Mouse (Mus musculus) limb, embryonic 14.5 days (tissue): ENCODE measurements around the gene C87436. TPM values are rescaled to one million over a fixed set of nuclear protein-coding genes. Genes with fewer than 3 reads are reported as not detected.

Experiments
- ATAC-seq: fragments of 200-750 bp; cut with Nextera tagmentation; 2 replicates; pipeline ENCODE4 v1.8.0; 2017; ENCODE audit warnings: low read depth, moderate number of reproducible peaks, moderate TSS enrichment; ENCODE audit not compliant: low FRiP score
- DNase-seq: peaks from one replicate; pipeline ENCODE4 v3.0.0-alpha.2; 2015; ENCODE audit warnings: low spot score
- H3K27ac ChIP-seq: fragments of 300-500 bp; sonication (generic); replicated peaks from 2 replicates; pipeline ENCODE4 v1.5.1; 2014; ENCODE audit warnings: low read depth, mild to moderate bottlenecking, low read length, moderate library complexity, mixed read lengths
- H3K27me3 ChIP-seq: fragments of 300-500 bp; sonication (generic); 2 replicates; pipeline ENCODE4 v1.6.1; 2014; ENCODE audit warnings: low read length, mixed read lengths; ENCODE audit not compliant: control insufficient read depth, insufficient read depth
- H3K36me3 ChIP-seq: fragments of 300-500 bp; sonication (generic); 2 replicates; pipeline ENCODE4 v1.6.1; 2014; ENCODE audit warnings: mild to moderate bottlenecking, low read length, moderate library complexity, mixed read lengths; ENCODE audit not compliant: control insufficient read depth, insufficient read depth
- H3K4me1 ChIP-seq: fragments of 300-500 bp; sonication (generic); 2 replicates; pipeline ENCODE4 v1.6.1; 2014; ENCODE audit warnings: antibody characterized with exemption, low read length, mixed read lengths; ENCODE audit not compliant: control insufficient read depth, insufficient read depth
- H3K4me2 ChIP-seq: fragments of 300-500 bp; sonication (generic); replicated peaks from 2 replicates; pipeline ENCODE4 v1.6.1; 2014; ENCODE audit warnings: low read depth, mild to moderate bottlenecking, low read length, moderate library complexity; ENCODE audit not compliant: severe bottlenecking
- H3K4me3 ChIP-seq: fragments of 300-500 bp; sonication (generic); replicated peaks from 2 replicates; pipeline ENCODE4 v1.5.1; 2014; ENCODE audit warnings: low read length
- H3K9ac ChIP-seq: fragments of 300-500 bp; sonication (generic); 2 replicates; pipeline ENCODE4 v1.6.1; 2014; ENCODE audit warnings: mild to moderate bottlenecking, low read depth, low read length, moderate library complexity; ENCODE audit not compliant: severe bottlenecking
- H3K9me3 ChIP-seq: fragments of 300-500 bp; sonication (generic); 2 replicates; pipeline ENCODE4 v1.6.1; 2016; ENCODE audit warnings: low read length; ENCODE audit not compliant: control insufficient read depth
- POLR2A ChIP-seq: fragments of 200-500 bp; IDR thresholded peaks from 2 replicates; pipeline ENCODE4 v1.8.0; 2012; ENCODE audit warnings: inconsistent platforms, mild to moderate bottlenecking, moderate library complexity, borderline replicate concordance; ENCODE audit not compliant: insufficient read depth, insufficient read length; ENCODE audit errors: extremely low read depth
- WGBS: fragments of 180-500 bp; shearing (Covaris S2); extraction: QIAGEN DNeasy Blood & Tissue Kit; methylation state at CpG from one replicate; pipeline ENCODE4 v1.1.7; 2014; 5-methylcytosine and 5-hydroxymethylcytosine counted together
- polyA plus RNA-seq, 2 experiments: library from polyadenylated mRNA; depleted of rRNA in 1 of 2; stranded (reverse) in 1 of 2; unstranded in 1 of 2; fragments of >200 nt; fragmentation: Nextera tagmentation in 1 of 2; extraction: Ambion mirVana in 1 of 2; gene quantifications; 2 replicates each; pipeline versions ENCODE4 v1.2.1 to v1.2.3; 2012 to 2014

C87436 gene
- polyA plus RNA-seq, 2 experiments: 19.1 to 20.6 TPM

DNA sequence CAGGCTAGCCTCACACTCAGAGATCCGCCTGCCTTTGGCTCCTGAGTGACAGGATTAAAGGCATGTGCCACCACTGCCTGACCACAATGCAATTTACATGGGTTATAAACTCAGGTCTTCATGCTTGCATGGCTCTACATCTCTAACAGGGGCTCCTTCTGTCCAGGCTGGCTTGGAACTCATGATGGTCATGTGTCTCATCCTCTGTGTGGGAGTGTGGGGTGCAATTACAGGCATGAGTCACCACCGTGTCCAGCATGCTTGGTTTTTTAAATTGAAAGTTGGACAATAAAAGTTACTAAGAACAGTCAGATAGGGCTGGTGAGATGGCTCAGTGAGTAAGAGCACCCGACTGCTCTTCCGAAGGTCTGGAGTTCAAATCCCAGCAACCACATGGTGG, 75.1 kb downstream of the C87436 start:
- H3K9ac ChIP-seq: no peak overlapping the region
- no peaks in the 10 kb centered on the region for H3K4me1 ChIP-seq
- DNase-seq: no peak
- H3K4me3 ChIP-seq: no peak overlapping the region
- no peak for ATAC-seq
- H3K9me3 ChIP-seq: no peaks in the 10 kb centered on the region
- TF ChIP-seq POLR2A: no peak
- WGBS: 90% methylated on average over 4 of the region's 4 CpGs
- H3K4me2 ChIP-seq: no peak overlapping the region
- no peak overlapping the region for H3K27ac ChIP-seq
- H3K36me3 ChIP-seq: no peaks in the 10 kb centered on the region
- H3K27me3 ChIP-seq: no peaks in the 10 kb centered on the region

DNA sequence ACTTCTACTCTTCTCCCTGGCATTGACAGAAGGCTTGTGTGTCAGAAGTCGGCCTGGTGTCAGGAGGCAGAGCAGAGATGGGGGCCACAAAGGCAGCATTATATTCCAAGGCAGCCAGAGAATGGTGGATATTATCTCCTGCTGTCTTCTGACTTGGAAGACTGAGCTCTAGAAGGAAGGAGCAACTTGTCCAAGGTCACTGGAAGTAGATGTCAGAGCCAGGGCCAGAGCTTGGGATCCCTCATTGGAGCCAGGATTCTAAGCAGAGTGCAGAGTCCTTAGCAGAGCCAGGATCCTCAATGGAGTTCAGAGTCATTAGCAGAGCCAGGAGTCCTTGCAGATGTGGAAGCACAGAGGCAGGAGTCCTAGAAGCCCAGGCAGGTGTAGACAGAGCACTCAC, 77.8 kb downstream of the C87436 start:
- Histone ChIP-seq H3K27me3 (no peaks in the 10 kb centered on the region), H3K9ac (no peak overlapping the region), H3K36me3 (no peaks in the 10 kb centered on the region), H3K4me3 (no peak overlapping the region), H3K4me1 (no peaks in the 10 kb centered on the region), H3K9me3 (no peaks in the 10 kb centered on the region), H3K4me2 (no peak overlapping the region), H3K27ac (no peak overlapping the region)
- no peak for TF ChIP-seq POLR2A
- ATAC-seq: no peak
- no peak for DNase-seq
- 74% methylated on average over 1 of the region's 1 CpGs for WGBS

DNA sequence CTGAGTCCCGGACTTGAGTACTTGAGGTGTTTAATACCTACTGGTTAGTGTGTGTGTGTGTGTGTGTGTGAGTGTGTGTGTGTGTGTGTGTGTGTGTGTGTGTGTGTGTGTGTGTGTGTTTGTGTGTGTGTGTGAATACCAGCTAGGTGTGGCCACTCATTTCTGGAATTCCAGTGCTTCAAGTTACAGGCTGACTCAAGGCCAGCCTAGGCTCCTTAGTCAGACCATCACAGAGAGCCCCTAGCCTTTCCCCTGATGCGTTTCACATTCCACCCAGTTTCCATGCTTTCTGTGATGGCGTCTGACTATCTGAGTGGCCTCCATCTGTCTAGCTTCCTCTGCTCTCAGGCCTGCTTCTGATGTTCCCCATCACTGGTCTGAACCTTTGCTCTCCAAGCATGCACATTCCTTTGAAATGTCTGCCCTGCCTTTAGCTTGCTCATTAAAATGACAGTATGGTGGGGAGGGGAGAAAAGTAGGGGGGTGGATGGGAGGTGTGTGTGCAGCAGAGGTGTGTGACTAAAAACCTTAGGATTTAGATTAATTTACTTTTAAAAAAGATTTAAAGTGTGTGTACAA, 81.7 kb downstream of the C87436 start:
- no peak for DNase-seq
- TF ChIP-seq POLR2A: no peak
- peaks cover 6% of the 10 kb centered on the region; the same call in 1 of the 2 replicates for H3K4me1 ChIP-seq
- peaks cover 13% of the 10 kb centered on the region for H3K36me3 ChIP-seq
- H3K27me3 ChIP-seq: no peaks in the 10 kb centered on the region
- no peak overlapping the region for H3K4me2 ChIP-seq
- no peak for ATAC-seq
- 77% methylated on average over 3 of the region's 3 CpGs for WGBS
- no peaks in the 10 kb centered on the region for H3K9me3 ChIP-seq
- H3K4me3 ChIP-seq: no peak overlapping the region
- no peak overlapping the region for H3K9ac ChIP-seq
- H3K27ac ChIP-seq: no peak overlapping the region

DNA sequence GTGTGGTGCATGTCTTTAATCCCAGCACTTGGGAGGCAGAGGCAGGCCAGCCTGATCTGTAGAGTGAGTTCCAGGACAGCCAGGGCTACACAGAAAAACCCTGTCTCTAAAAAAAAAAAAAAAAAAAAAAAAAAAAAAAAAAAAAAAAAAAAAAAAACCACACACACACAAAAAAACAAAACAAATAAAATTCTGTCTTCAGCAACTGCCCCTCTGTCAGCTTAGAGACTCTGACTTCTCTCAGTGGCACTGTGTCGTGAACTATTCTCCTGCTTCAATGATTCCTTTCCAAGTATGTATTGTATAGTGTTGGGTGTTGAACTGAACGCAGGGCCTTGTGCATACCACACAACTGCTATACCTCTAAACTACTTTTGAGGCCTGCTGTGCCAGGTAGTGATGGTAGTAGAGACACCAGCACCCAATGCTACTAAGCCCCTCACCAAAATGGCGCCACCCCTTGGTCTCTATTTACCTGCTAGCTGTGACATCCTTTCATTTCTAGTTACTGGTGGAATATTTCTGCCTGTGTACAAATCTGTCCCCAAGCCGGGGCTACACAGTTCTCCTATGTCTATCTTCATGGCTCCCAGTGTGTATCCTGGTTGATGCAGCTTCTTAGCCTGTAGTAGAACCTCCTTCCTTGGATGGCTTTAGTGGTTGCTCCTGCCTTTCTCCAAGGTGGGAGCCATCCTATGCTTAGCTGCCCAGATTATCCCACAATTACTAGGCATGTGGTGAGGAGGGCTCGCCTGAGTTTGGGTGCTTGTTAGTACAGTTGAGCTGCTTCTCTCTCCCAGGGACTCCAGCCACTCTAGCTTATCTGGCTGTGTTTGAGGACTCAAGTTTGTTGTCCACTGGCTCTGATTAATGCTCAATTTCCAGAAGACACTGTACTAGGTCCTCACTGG, 84.1 kb downstream of the C87436 start:
- 81% methylated on average over 5 of the region's 5 CpGs for WGBS
- Histone ChIP-seq H3K4me2 (peak overlapping the region; percentile 82), H3K4me3 (0 out of 2 replicates have a peak overlapping the region, but pooled peaks have one; percentile 2), H3K27ac (no peak overlapping the region), H3K27me3 (no peaks in the 10 kb centered on the region), H3K9me3 (no peaks in the 10 kb centered on the region), H3K9ac (no peak overlapping the region), H3K4me1 (peaks cover 7% of the 10 kb centered on the region), H3K36me3 (peaks cover 20% of the 10 kb centered on the region)
- DNase-seq (no peak), ATAC-seq (no peak)
- TF ChIP-seq POLR2A: no peak

Other genes starting within 250 kb of the C87436 start
- gene Tgfa, start 243.2 kb upstream of the C87436 start, polyA plus RNA-seq (2012; rRNA removed): 2.7 and 3.8 TPM in 2 replicates
- 3.1 and 3.3 TPM in 2 replicates for gene Tgfa, start 243.2 kb upstream of the C87436 start, polyA plus RNA-seq (2014; fragmentation: Nextera tagmentation; extraction: Ambion mirVana)
- 43.9 and 51.0 TPM in 2 replicates for gene Fam136a, start 72.7 kb upstream of the C87436 start, polyA plus RNA-seq (2012; rRNA removed)
- 109 and 113 TPM in 2 replicates for gene Fam136a, start 72.7 kb upstream of the C87436 start, polyA plus RNA-seq (2014; fragmentation: Nextera tagmentation; extraction: Ambion mirVana)
- gene Snrpg, start 67.1 kb upstream of the C87436 start, polyA plus RNA-seq (2012; rRNA removed): 155 and 632 TPM in 2 replicates
- 646 and 684 TPM in 2 replicates for gene Snrpg, start 67.1 kb upstream of the C87436 start, polyA plus RNA-seq (2014; fragmentation: Nextera tagmentation; extraction: Ambion mirVana)
- 67.3 and 67.5 TPM in 2 replicates for gene Pcyox1, start 41.2 kb upstream of the C87436 start, polyA plus RNA-seq (2012; rRNA removed)
- gene Pcyox1, start 41.2 kb upstream of the C87436 start, polyA plus RNA-seq (2014; fragmentation: Nextera tagmentation; extraction: Ambion mirVana): 93.3 and 98.2 TPM in 2 replicates
- gene Tia1, start 34.2 kb upstream of the C87436 start, polyA plus RNA-seq (2012; rRNA removed): 230 and 264 TPM in 2 replicates
- 173 and 211 TPM in 2 replicates for gene Tia1, start 34.2 kb upstream of the C87436 start, polyA plus RNA-seq (2014; fragmentation: Nextera tagmentation; extraction: Ambion mirVana)
- gene Gm44790, start 11.7 kb upstream of the C87436 start, polyA plus RNA-seq (2012; rRNA removed): 1.5 and 2.4 TPM in 2 replicates
- gene Gm44790, start 11.7 kb upstream of the C87436 start, polyA plus RNA-seq (2014; fragmentation: Nextera tagmentation; extraction: Ambion mirVana): 0.77 and 1.2 TPM in 2 replicates
- 333 and 395 TPM in 2 replicates for gene Pcbp1, start 87.9 kb downstream of the C87436 start, polyA plus RNA-seq (2012; rRNA removed)
- gene Pcbp1, start 87.9 kb downstream of the C87436 start, polyA plus RNA-seq (2014; fragmentation: Nextera tagmentation; extraction: Ambion mirVana): 445 and 455 TPM in 2 replicates
- 19.9 and 34.8 TPM in 2 replicates for gene Asprv1, start 189.8 kb downstream of the C87436 start, polyA plus RNA-seq (2012; rRNA removed)
- gene Asprv1, start 189.8 kb downstream of the C87436 start, polyA plus RNA-seq (2014; fragmentation: Nextera tagmentation; extraction: Ambion mirVana): 66.2 and 100.0 TPM in 2 replicates
- gene Mxd1, start 230.8 kb downstream of the C87436 start, polyA plus RNA-seq (2012; rRNA removed): 11.7 and 14.8 TPM in 2 replicates
- 10.7 and 15.7 TPM in 2 replicates for gene Mxd1, start 230.8 kb downstream of the C87436 start, polyA plus RNA-seq (2014; fragmentation: Nextera tagmentation; extraction: Ambion mirVana)
- gene Snrnp27, start 246.1 kb downstream of the C87436 start, polyA plus RNA-seq (2012; rRNA removed): 37.4 and 64.8 TPM in 2 replicates
- 115 and 117 TPM in 2 replicates for gene Snrnp27, start 246.1 kb downstream of the C87436 start, polyA plus RNA-seq (2014; fragmentation: Nextera tagmentation; extraction: Ambion mirVana)